In the genomic region with DNA sequence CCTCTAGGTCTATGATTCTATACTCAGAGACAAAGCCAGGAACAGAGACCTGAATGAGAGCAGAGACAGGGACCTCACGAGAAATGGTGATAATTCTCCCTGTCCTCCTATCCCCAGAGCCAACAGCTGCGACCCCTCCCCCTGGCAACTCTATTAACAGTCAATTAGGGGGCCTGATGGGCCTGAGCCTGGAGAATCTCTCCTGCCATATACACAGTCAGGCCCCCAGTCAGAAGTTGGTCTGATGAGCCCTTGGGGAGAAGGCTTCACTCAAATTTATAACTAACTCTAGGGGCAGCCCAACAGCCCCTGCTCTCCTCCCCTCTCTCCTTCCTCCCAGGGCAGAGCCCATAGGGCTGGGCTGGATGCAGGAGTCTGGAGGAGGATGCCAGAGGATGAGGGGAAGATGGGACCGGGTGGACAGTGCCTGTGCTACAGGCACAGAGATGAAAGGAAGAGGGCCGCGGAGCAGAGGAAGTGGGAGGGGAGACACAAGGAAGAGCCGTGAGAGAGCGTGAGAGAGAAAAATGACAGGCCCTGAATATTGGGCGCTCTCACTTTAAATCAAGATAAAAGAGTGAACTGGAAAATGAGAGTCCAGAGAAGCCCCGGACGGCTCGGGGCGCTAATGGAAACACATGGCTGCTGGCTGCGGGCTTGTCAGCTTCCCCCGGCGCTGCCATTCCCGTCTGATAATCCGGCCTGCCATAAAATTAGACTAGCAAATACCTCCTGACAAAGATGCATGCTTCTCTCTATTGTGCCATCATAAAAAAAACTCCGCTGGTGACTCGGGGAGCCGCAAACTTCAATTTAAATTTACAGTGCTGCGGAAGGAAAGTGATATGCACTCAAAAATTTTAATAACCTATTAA, we compare ENCODE assay signal across 19 mouse cellular contexts. TPM values are rescaled to one million over a fixed set of nuclear protein-coding genes. Genes with fewer than 3 reads are reported as not detected.
DNase-seq lines count a peak whose midpoint lies in the region; ATAC-seq and TF ChIP-seq lines count a peak whose summit lies in the region.
"Had no signal": no experiment of that assay in that cellular context is flagged by ENCODE, and none has a peak within 500 bp of the region (broad histone marks: within the 10 kb centered on the region; RNA-seq: fewer than 3 reads in every experiment).

No protein-coding gene starts in this region.

- TF ChIP-seq POLR2A in brain, embryonic 14.5 days (IDR thresholded peaks at IDR 0.05; ENCODE audit: borderline replicate concordance, extremely low read depth, insufficient read depth, insufficient read length, poor library complexity, severe bottlenecking), result no peak

- 23% methylated on average over 21 of the region's 21 CpGs for WGBS in forebrain, embryonic 14.5 days
- WGBS in forebrain, embryonic 10.5 days, result 34% methylated on average over 21 of the region's 21 CpGs
- 11% methylated on average over 21 of the region's 21 CpGs for WGBS in hindbrain, embryonic 14.5 days
- WGBS in midbrain, embryonic 15.5 days, result 9% methylated on average over 21 of the region's 21 CpGs

- H3K27me3 ChIP-seq in forebrain, embryonic 14.5 days (replicated peaks; ENCODE audit: control insufficient read depth, insufficient read depth, low read length), result peaks cover 34% of the 10 kb centered on the region
- H3K27me3 ChIP-seq in forebrain, embryonic 10.5 days (ENCODE audit: poor library complexity, severe bottlenecking), result peaks cover 91% of the 10 kb centered on the region
- peaks cover 67% of the 10 kb centered on the region for H3K27me3 ChIP-seq in hindbrain, embryonic 14.5 days (ENCODE audit: control insufficient read depth, insufficient read depth, low read length)
- peaks cover 53% of the 10 kb centered on the region for H3K27me3 ChIP-seq in midbrain, embryonic 15.5 days (replicated peaks)

- peaks cover 7% of the 10 kb centered on the region; the same call in 1 of the 2 replicates for H3K4me1 ChIP-seq in forebrain, embryonic 14.5 days (ENCODE audit: control insufficient read depth, insufficient read depth, low read length)
- peaks cover 30% of the 10 kb centered on the region for H3K4me1 ChIP-seq in forebrain, embryonic 10.5 days
- peaks cover 24% of the 10 kb centered on the region for H3K4me1 ChIP-seq in hindbrain, embryonic 14.5 days (replicated peaks; ENCODE audit: control insufficient read depth, insufficient read depth, low read length)
- H3K4me1 ChIP-seq in midbrain, embryonic 15.5 days, result peaks cover 26% of the 10 kb centered on the region

- no peak overlapping the region for H3K27ac ChIP-seq in forebrain, embryonic 14.5 days (ENCODE audit: low read depth, low read length)
- H3K27ac ChIP-seq in forebrain, embryonic 10.5 days, result no peak overlapping the region
- peak overlapping the region; percentile 40 for H3K27ac ChIP-seq in hindbrain, embryonic 14.5 days
- H3K27ac ChIP-seq in midbrain, embryonic 15.5 days, result no peak overlapping the region
- H3K27ac ChIP-seq: embryonic facial prominence, embryonic 10.5 days had no signal

- no peak for TF ChIP-seq CTCF in brain, embryonic 14.5 days (IDR thresholded peaks at IDR 0.05; ENCODE audit: borderline replicate concordance, extremely low read depth, insufficient read depth, insufficient read length)

- DNase-seq in forebrain, embryonic 14.5 days (ENCODE audit: low spot score), result no peak
- no peak for DNase-seq in forebrain, embryonic 10.5 days (ENCODE audit: extremely low spot score, low spot score)
- DNase-seq in brain, embryonic 14.5 days (ENCODE audit: low read depth), result peak; percentile 64
- DNase-seq in hindbrain, embryonic 14.5 days (ENCODE audit: low spot score), result peak; percentile 45
- DNase-seq in lung, postnatal 10 days, result no peak
- DNase-seq in natural killer cell, adult 2 months (ENCODE audit: low spot score in 2 of 2), result no peak
- DNase-seq: adrenal gland, postnatal 14 days; B cell, adult 2 months; cerebellum, adult 8-10 months; heart, postnatal 10 days; kidney, postnatal 14 days; liver; lung, adult 2 months had no signal

- H3K36me3 ChIP-seq in forebrain, embryonic 14.5 days (ENCODE audit: control insufficient read depth, insufficient read depth, low read length), result no peaks in the 10 kb centered on the region
- H3K36me3 ChIP-seq in forebrain, embryonic 10.5 days (replicated peaks), result no peaks in the 10 kb centered on the region
- H3K36me3 ChIP-seq in hindbrain, embryonic 14.5 days (replicated peaks; ENCODE audit: control insufficient read depth, insufficient read depth), result no peaks in the 10 kb centered on the region
- H3K36me3 ChIP-seq in midbrain, embryonic 15.5 days (replicated peaks), result no peaks in the 10 kb centered on the region
- H3K36me3 ChIP-seq: embryonic facial prominence, embryonic 10.5 days had no signal

- no peaks in the 10 kb centered on the region for H3K9me3 ChIP-seq in forebrain, embryonic 14.5 days (replicated peaks; ENCODE audit: control insufficient read depth, low read length)
- no peaks in the 10 kb centered on the region for H3K9me3 ChIP-seq in forebrain, embryonic 10.5 days
- H3K9me3 ChIP-seq in hindbrain, embryonic 14.5 days (ENCODE audit: control insufficient read depth, low read length), result no peaks in the 10 kb centered on the region
- no peaks in the 10 kb centered on the region for H3K9me3 ChIP-seq in midbrain, embryonic 15.5 days
- H3K9me3 ChIP-seq: embryonic facial prominence, embryonic 10.5 days had no signal

- ATAC-seq in forebrain, embryonic 14.5 days, result no peak
- ATAC-seq in hindbrain, embryonic 14.5 days (ENCODE audit: low FRiP score), result no peak
- peak; percentile 33; the same call in 1 of the 2 replicates for ATAC-seq in midbrain, embryonic 15.5 days (replicated peaks)
- ATAC-seq in activated CD4-positive, CD25-positive, alpha-beta regulatory T cell, adult 4 months, result no peak

- H3K4me2 ChIP-seq in forebrain, embryonic 14.5 days (ENCODE audit: low read length), result peak overlapping the region; percentile 2; the same call in 1 of the 2 replicates
- H3K4me2 ChIP-seq in hindbrain, embryonic 14.5 days (replicated peaks), result peak overlapping the region; percentile 26
- H3K4me2 ChIP-seq in midbrain, embryonic 15.5 days, result peak overlapping the region; percentile 30

- H3K4me3 ChIP-seq in forebrain, embryonic 14.5 days (ENCODE audit: low read depth, low read length), result no peak overlapping the region
- H3K4me3 ChIP-seq in forebrain, embryonic 10.5 days, result no peak overlapping the region
- no peak overlapping the region for H3K4me3 ChIP-seq in hindbrain, embryonic 14.5 days (replicated peaks; ENCODE audit: low read length)
- peak overlapping the region; percentile 15; the same call in 1 of the 2 replicates for H3K4me3 ChIP-seq in midbrain, embryonic 15.5 days
- H3K4me3 ChIP-seq: embryonic facial prominence, embryonic 10.5 days; erythroblast, embryonic 14.5 days had no signal

- H3K9ac ChIP-seq in forebrain, embryonic 14.5 days (ENCODE audit: low read length), result no peak overlapping the region
- H3K9ac ChIP-seq in hindbrain, embryonic 14.5 days, result no peak overlapping the region
- H3K9ac ChIP-seq in midbrain, embryonic 15.5 days, result no peak overlapping the region; the same call in 1 of the 2 replicates

RNA-seq across cellular contexts. Expression of gene Pax2, which starts 57.2 kb away (rescaled TPM):
- polyA plus RNA-seq in forebrain, embryonic 14.5 days (2014; fragmentation: Nextera tagmentation; extraction: Ambion mirVana), result 0.09 TPM in 1 of 2 replicates, not detected in the other
- 0.56 and 0.81 TPM in 2 replicates for polyA plus RNA-seq in forebrain, embryonic 10.5 days (2016; fragmentation: Nextera tagmentation; extraction: Ambion mirVana)
- polyA plus RNA-seq in brain, embryonic 14.5 days (2012; rRNA removed), result 1.9 and 20.3 TPM in 2 replicates
- 18.7 and 22.1 TPM in 2 replicates for polyA plus RNA-seq in hindbrain, embryonic 14.5 days (2014; fragmentation: Nextera tagmentation; extraction: Ambion mirVana)
- polyA plus RNA-seq in midbrain, embryonic 15.5 days (2015; fragmentation: Nextera tagmentation; extraction: Ambion mirVana), result 0.68 TPM in 2 replicates
- not detected for polyA plus RNA-seq in activated CD4-positive, CD25-positive, alpha-beta regulatory T cell, adult 4 months (2017; shearing (Covaris generic))
- polyA plus RNA-seq: erythroblast, embryonic 14.5 days; intestine, embryonic 14.5 days; lung, adult 2 months; small intestine, adult 2 months had no signal

Comparison
In these comparisons a context has a peak if more than half of its experiments do, and no peak if none do; other contexts are left out.
1. DNase-seq: peak in brain, embryonic 14.5 days (single experiment) and hindbrain, embryonic 14.5 days (single experiment); none in forebrain, embryonic 14.5 days (single experiment), forebrain, embryonic 10.5 days (single experiment), lung, postnatal 10 days (single experiment) and natural killer cell, adult 2 months (0 of 2).
2. Peak in every context shown above with its lines, with median percentiles within 50 percentile points of each other: H3K4me2 ChIP-seq.